Mouse (Mus musculus) adrenal gland, postnatal 10 days (tissue): ENCODE data around the gene Pecr. TPM values are rescaled to one million over a fixed set of nuclear protein-coding genes. Genes with fewer than 3 reads are reported as not detected.
"Not testable (repeated sequence)": the region's sequence is repeated elsewhere in the genome, so short reads cannot be mapped to it uniquely, and the experiment has no call there.

Experiments
- DNase-seq: peaks from one replicate; pipeline ENCODE4 v3.0.0; 2021; ENCODE audit warnings: mixed read lengths
- total RNA-seq, 2 experiments: library from RNA; stranded (reverse); gene quantifications; 2 replicates each; pipeline ENCODE4 v1.2.3; 2021

The Pecr gene
- total RNA-seq, 2 experiments from 2014 or later, result 43.4 to 47.0 TPM

GRCm38 (mm10) chr1:72237007-72237775 is 46.9 kb downstream of the Pecr start:
- DNase-seq, result peak; percentile 40

GRCm38 (mm10) chr1:72236363-72237006 is 47.6 kb downstream of the Pecr start:
- DNase-seq, result peak; percentile 82

GRCm38 (mm10) chr1:72232592-72232991 is 51.5 kb downstream of the Pecr start:
- not testable (repeated sequence) for DNase-seq

GRCm38 (mm10) chr1:72228974-72229373 is 55.1 kb downstream of the Pecr start:
- peak; percentile 46 for DNase-seq

DNA sequence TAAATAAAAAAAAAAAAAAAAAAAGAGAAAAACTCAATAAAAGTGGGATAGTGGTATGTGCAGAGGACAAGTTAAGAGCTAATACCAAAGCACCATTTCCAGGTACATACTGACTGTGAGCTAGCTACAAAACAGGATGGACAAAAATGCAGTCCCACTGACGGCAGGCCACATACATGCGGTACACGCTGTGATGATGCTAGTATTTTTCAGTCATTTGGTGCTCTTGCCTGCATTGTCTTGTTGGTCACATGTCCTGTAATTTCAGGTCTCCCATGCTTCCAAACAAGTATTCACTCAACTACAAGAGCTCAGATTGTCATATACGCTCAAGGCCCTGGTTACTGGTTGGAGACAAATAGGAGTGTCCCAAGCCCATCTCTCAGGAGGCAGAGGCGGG is 56.6 kb downstream of the Pecr start:
- no peak for DNase-seq

DNA sequence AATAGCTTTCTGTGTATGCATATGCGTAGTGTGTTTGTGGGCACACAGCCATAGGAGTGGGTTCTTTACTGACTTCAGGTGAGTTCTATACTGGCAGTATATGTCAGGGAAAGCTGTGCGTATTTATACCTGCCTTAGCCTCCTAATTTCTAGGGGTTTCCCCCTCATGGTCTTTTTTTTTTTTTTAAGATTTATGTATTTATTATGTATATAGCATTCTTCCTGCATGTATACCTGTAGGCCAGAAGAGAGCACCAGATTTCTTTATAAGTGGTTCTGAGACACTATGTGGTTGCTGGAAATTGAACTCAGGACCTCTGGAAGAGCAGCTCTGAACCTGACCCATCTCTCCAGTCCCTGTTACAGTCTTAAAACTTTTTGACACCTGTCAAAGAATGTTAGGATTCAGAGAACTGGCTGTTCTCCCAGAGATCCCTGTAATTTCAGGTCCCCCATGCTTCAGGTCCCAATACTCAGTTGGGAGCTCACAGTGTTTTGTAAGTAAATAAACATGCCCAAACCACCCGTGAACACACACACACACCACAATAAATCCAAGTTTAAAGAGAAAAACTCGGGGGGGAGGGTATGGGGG is 57.1 kb downstream of the Pecr start:
- DNase-seq, result no peak

DNA sequence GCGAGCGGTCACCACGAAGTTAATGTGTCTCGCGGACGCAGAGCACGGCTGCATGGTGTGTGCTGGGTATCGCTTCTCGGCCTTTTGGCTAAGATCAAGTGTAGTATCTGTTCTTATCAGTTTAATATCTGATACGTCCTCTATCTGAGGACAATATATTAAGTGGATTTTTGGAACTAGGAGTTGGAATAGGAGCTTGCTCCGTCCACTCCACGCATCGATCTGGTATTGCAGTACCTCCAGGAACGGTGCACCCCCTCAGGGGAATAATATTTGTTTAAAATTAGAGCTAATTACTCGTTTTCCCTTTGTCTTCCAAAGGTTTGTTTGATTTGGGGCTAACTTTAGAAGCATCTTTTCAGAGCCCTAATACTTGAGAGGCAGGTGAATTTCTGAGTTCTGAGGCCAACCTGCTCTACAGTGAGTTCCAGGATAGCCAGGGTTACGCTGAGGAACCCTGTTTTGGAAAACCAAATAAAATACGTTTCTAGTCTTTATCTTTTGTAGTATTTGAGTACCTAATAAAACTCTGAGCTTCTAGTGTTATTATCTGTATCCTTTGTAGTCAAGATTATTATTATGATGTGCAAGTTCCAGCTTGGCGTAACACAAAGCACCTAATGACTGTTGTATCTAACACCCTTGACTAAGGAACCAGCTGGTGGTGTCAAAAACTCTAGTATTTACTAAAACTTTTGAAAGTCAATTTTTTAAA is 57.8 kb downstream of the Pecr start:
- peak; percentile 37 for DNase-seq

DNA sequence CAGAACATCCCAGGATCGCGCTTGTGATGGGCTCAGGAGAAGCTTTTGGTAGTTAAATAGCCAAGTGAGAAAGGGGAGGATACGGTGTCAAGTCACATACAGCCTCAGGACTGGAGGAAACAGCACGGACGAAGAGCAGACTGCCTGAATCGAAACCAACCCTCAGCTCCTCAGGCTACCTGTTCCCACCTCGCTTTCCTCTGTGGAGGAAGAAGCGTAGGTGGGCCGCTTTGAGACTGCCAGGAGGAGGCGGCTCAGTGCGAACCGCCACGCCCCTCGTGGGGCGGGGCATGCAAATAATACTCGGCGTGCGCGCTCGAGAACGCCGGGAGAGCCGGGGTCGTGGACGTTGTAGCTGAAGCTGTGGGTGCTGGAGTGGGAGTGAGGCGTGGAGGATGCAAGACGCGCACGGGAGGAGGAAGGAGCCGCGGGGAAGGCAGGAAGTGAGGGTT is 58.4 kb downstream of the Pecr start:
- peak; percentile 88 for DNase-seq

DNA sequence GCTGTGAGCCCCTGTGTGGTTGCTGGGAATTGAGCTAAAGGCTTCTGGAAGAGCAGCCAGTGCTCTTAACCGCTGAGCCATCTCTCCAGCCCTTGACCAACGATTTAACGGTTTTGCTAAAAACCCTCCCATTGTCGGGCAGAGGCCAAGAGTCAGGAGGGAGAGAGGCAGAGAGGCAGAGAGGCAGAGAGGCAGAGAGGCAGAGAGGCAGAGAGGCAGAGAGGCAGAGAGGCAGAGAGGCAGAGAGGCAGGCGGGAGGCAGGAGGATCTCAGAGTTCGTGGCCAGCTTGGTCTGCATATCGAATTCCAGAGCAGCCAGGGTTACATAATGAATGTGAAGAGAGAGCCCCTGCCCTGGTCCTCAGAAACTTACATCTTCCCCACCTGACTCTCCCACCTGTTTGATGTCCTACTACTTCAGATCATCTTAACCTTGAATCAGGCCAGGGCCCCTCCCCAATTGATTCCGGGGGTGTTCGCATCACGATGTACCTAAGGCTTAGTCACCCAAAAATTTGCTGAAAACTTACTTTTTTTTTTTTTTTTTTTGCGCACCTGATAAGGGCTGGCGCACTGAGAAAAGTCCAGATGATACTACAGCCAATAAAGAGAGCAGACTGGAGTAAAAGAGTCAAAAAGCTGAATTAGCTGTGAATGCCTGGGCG is 58.9 kb downstream of the Pecr start:
- DNase-seq, result no peak

DNA sequence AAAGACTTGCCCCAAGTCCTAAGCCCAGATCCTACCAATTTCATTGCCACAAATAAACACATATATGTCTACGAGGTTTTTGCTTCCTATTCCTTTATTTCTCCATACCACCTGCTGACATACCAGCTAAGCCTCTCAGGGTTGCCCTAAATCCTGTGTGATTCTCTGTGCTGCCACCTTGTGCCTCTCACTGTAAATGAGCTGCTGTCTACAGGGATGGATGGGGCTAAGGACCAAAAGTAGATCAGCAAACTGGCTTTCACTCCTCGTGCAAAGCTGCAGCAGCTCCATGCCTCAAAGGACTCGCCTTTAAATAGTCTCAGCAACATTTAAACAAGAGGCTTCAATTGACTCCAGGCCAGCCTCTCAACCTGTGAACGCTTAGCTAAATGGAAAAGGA is 64.1 kb downstream of the Pecr start:
- no peak for DNase-seq

DNA sequence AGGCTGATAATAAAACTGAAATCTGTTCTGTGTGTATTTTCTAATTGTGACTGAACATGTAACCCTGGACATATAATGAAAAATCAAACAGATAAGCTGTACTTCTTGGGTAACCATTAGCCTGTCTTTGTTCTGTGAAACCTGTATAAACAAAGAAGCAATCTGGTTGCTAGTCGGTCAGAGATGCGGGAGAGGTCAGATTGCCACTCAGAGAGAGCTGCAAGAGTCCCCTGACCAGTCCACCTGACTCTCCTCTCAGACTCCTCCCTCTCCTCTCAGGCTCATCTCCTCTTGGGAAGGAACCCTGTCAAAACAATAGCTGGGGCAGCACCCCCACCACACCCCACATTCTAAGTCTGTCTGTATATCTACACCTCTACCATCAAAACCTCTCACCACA is 65.0 kb downstream of the Pecr start:
- DNase-seq, result no peak

- DNase-seq, result no peak
These were observed 65.5 kb downstream of the Pecr start for GRCm38 (mm10) chr1:72218626-72219025.

DNA sequence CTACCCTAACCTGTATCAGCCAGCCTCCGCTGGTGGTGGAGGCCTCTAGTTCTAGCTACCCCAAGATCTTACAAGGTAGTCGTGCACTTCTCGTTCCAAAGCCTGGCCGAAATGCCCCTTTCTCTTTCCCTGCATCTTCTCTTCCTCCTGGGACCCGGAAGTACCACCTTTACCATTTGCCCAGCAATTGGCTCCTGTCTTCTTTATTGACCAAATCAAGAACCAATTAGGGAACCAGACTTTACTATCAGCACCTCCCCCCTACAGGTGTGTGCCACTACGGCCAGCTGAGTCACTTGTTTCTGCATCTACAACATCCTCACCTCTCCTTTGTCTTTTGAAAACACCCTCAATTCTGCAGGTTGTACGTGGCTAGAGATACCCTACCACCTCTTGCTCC is 67.4 kb downstream of the Pecr start:
- DNase-seq, result no peak

DNA sequence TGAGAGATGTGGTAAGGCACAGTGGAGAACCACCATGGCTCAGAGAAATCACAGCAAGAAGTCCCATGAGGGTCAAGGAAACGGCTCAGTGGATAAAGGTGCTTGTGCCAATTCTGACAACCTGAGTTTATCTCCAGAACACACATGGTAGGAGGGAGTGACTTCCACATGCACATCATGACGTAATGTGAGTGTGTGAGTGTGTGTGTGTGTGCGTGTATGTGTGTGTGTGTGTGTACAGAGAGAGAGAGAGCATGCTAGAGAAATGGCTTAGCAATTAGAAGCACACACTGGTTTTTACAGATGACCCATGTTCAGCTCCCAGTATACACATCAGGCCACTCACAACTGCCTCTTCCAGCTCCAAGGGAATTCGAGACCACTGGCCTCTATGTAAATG is 68.9 kb downstream of the Pecr start:
- no peak for DNase-seq

DNA sequence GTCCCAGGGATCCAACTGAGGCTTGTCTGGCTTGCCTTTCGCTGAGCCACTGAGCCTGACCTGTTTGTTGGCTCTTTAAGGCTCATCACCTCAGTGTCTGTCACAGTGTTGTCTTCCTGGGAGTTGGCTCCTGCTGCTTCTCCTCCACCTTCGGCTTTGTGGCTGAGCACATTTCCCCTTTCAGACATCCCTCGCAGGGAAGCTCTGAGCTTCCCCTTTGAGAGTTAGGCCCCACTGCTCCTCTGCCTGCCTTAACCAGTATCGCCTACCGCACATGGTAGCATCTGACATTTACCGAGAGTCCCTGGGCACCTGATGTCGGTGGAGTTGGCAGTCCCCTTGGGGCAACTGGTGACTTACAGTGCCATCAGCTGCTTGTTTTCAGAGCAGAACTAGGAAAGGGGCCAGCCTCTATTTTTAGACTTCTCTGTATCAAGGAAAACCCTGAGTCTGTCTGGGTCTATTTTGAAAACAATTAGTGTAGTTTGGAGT is 69.6 kb downstream of the Pecr start:
- DNase-seq, result no peak

DNA sequence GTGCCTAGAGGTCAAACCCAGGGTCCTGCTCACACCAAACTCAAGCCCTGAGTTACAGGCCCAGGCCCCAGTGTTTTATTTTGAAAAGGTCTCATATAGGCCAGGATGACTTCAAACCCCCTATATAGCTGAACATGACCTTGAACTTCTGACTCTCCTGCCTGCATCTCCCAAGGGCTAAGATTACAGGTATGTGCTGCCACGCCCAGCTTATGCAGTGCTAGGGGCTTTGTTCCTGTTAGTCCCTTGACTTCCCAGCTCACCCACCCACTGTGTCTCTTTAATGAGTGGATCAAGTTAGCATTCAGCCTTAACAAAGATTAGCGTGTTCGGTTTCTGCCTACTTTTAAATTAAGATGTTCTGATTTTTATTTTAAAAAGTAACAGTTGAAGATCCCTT is 70.2 kb downstream of the Pecr start:
- no peak for DNase-seq

GRCm38 (mm10) chr1:72211701-72212699 is 72.1 kb downstream of the Pecr start, which contains the start of gene Mreg:
Mreg (minus strand) TSS chr1:72212307.
- DNase-seq, result peak; percentile 82

DNA sequence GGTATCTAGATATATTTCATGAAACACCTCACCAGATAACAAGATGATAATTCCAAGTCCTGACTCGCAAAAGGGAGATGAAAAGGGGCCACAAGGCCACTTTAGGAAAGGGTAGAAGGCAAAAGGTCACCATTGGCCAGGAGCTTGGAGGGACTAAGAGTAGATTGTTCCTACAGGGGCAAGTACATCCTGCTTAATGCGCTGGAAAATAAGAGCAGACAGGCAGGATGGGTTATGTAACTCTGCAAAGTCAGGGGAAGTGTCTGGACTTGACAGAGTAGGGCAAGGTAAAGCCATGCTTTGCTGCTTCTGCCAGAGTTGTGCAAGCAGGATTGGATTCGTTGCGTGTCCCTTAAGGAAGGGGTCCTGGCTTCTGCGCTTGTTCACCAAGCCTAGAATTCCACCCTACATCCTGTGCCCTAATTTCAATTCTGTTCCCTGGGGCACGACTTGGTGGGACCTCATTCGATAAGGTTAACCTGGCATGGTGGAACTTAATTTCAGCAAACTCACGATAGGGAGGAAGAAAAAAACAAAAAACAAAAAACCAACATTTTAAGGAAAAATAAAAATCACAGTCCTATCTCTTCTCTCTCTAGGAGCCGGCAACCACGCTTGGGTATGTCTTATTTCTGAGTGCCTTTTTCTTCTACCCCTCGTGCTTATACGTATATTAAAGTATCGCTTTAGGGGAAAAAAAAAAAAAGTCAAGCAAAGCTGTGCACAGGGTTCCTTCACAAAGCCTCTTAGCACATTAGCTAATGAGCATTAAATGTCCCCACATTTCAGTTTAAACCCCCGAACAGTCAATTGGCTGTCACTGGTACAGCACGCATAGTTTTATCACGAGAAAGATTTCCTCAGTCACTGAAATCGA is 73.1 kb downstream of the Pecr start:
- DNase-seq, result no peak
